Mouse (Mus musculus): ENCODE results near the gene Rabgap1l. TPM values are rescaled to one million over a fixed set of nuclear protein-coding genes. Genes with fewer than 3 reads are reported as not detected.
A peak's percentile ranks its signal among the peaks of the same experiment; 100 is the strongest.

Rabgap1l gene
- polyA plus RNA-seq, 1 experiment from 2014 or later, result 93.4 TPM

DNA sequence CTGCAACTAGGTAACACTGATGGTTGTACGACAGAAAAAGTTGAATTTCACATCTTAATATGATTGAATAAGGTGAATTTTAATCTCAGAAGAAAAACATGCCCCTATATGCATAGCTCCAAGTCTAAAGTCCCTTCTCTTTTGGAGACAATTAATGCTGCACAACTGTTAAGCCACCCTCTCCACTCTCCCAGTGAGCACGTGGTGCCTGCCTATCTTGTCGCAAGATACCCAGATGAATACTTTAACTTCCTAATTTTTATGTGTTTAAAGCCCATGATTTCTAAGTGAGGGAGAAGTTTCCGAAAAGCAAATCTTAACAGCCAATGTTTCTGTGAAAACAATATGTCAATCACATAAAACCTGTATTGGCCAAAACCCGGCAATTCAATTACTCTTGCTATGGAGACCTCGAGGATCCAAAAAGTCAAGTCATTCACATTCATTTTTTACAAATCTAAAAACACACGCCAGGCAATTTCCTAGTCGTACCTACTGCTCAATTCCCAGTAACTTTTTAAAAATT, 581.4 kb downstream of the Rabgap1l start:
- peaks cover 12% of the 10 kb centered on the region for H3K4me1 ChIP-seq (ENCODE audit: control insufficient read depth, insufficient read depth, low read length)
- peak overlapping the region; percentile 86 for H3K9ac ChIP-seq (ENCODE audit: low read length)
- H3K27me3 ChIP-seq (ENCODE audit: control insufficient read depth, insufficient read depth, low read length), result no peaks in the 10 kb centered on the region
- H3K36me3 ChIP-seq (ENCODE audit: control insufficient read depth, insufficient read depth), result peaks cover 6% of the 10 kb centered on the region
- peak overlapping the region; percentile 97 for H3K4me3 ChIP-seq (ENCODE audit: low read length)
- peak overlapping the region; percentile 71 for H3K4me2 ChIP-seq (ENCODE audit: low read depth, low read length)
- no peak for ATAC-seq (replicated peaks; ENCODE audit: extremely low read depth, insufficient read depth, low FRiP score)
- WGBS, result 1% methylated on average over 8 of the region's 8 CpGs
- peak overlapping the region; percentile 97 for H3K27ac ChIP-seq (ENCODE audit: low read length)
- H3K9me3 ChIP-seq (replicated peaks; ENCODE audit: control insufficient read depth, low read length), result no peaks in the 10 kb centered on the region

DNA sequence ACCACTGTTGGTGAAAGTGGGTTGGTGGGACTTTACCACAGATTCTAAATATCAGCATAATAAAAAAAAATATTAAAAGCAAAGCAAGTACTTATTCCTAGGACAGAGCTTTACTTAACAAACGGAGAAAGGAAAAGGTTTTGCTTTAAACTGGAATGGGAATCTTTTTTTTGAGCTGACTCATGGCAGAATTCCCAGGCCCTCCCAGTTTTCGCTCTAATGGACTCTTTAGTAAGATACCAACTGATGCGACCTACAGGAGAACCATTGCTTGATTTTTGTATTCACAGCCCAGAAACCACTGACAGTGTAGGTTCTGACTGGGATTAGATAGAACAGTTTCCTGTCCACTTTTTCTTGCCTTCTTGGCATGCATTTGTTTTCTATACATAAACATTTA, 582.4 kb downstream of the Rabgap1l start:
- Histone ChIP-seq H3K27ac (ENCODE audit: low read length) (no peak overlapping the region), H3K4me3 (ENCODE audit: low read length) (peak overlapping the region; percentile 97), H3K27me3 (ENCODE audit: control insufficient read depth, insufficient read depth, low read length) (no peaks in the 10 kb centered on the region), H3K4me1 (ENCODE audit: control insufficient read depth, insufficient read depth, low read length) (peaks cover 12% of the 10 kb centered on the region), H3K4me2 (ENCODE audit: low read depth, low read length) (peak overlapping the region; percentile 71), H3K36me3 (ENCODE audit: control insufficient read depth, insufficient read depth) (peaks cover 17% of the 10 kb centered on the region), H3K9me3 (replicated peaks; ENCODE audit: control insufficient read depth, low read length) (no peaks in the 10 kb centered on the region), H3K9ac (ENCODE audit: low read length) (no peak overlapping the region)
- 53% methylated on average over 3 of the region's 3 CpGs for WGBS
- no peak for ATAC-seq (replicated peaks; ENCODE audit: extremely low read depth, insufficient read depth, low FRiP score)

DNA sequence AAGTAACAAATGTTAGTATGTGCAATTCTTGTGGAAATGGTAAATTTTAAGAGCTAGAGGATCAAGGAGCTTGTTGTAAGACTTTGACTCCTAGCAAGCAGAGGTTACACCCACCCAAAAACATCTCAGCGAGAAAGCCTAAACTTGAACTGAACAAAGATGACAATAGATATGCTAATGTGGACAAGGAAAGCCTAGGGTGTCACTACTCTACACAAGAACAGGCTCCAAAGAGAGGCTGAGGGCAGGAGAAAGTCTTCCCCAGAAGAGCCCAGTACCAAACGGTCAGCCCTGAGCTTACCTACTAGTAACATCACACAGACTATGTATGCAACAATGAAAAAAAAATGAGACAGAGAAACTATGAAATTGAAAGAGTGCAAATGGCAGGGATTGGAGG, 583.2 kb downstream of the Rabgap1l start:
- 82% methylated on average over 2 of the region's 2 CpGs for WGBS
- peaks cover 12% of the 10 kb centered on the region for H3K4me1 ChIP-seq (ENCODE audit: control insufficient read depth, insufficient read depth, low read length)
- H3K9me3 ChIP-seq (replicated peaks; ENCODE audit: control insufficient read depth, low read length), result no peaks in the 10 kb centered on the region
- H3K4me3 ChIP-seq (ENCODE audit: low read length), result no peak overlapping the region
- H3K9ac ChIP-seq (ENCODE audit: low read length), result no peak overlapping the region
- no peak overlapping the region for H3K27ac ChIP-seq (ENCODE audit: low read length)
- H3K4me2 ChIP-seq (ENCODE audit: low read depth, low read length), result no peak overlapping the region
- ATAC-seq (replicated peaks; ENCODE audit: extremely low read depth, insufficient read depth, low FRiP score), result no peak
- no peaks in the 10 kb centered on the region for H3K27me3 ChIP-seq (ENCODE audit: control insufficient read depth, insufficient read depth, low read length)
- H3K36me3 ChIP-seq (ENCODE audit: control insufficient read depth, insufficient read depth), result peaks cover 22% of the 10 kb centered on the region

DNA sequence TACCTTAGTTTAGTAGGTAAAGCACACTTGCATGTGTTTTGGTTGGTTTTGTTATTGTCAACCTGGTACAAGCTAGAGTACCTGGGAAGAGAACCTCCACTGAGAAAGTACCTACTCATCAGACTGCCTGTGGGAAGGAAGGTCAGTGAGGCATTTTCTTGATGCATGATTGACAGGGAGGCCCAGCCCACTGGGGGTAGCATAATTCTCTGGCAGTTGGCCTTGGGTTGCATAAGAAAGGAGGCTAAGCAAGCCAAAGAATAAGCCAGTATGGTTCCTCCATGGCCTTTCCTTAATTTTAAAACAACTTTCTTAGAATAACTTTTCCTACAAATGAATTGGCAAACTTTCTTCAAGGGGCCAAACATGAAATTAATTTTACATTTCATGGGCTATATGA, 587.5 kb downstream of the Rabgap1l start:
- Histone ChIP-seq H3K27me3 (ENCODE audit: control insufficient read depth, insufficient read depth, low read length) (no peaks in the 10 kb centered on the region), H3K9me3 (replicated peaks; ENCODE audit: control insufficient read depth, low read length) (no peaks in the 10 kb centered on the region), H3K4me1 (ENCODE audit: control insufficient read depth, insufficient read depth, low read length) (peaks cover under 1% of the 10 kb centered on the region; the same call in 1 of the 2 replicates), H3K36me3 (ENCODE audit: control insufficient read depth, insufficient read depth) (peaks cover 40% of the 10 kb centered on the region), H3K4me2 (ENCODE audit: low read depth, low read length) (no peak overlapping the region), H3K9ac (ENCODE audit: low read length) (no peak overlapping the region), H3K4me3 (ENCODE audit: low read length) (no peak overlapping the region), H3K27ac (ENCODE audit: low read length) (no peak overlapping the region)
- no peak for ATAC-seq (replicated peaks; ENCODE audit: extremely low read depth, insufficient read depth, low FRiP score)

DNA sequence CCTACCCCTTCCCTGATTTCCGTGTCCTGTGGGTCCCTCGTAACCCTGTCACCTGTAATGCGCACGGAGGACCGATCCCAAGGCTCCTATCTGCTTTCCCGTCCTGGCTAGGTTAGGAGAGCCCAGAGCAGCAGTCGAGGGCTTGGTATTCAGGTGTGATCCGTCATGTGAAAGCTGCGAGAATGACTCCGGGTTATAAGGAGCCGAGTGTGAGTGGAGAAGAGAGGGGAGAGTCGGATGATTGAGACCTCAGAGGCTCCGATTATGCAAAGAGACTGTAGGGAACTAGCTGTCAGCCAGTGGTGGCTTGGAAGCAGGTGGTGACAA, 597.7 kb downstream of the Rabgap1l start:
- H3K27ac ChIP-seq (ENCODE audit: low read length), result peak overlapping the region; percentile 90

DNA sequence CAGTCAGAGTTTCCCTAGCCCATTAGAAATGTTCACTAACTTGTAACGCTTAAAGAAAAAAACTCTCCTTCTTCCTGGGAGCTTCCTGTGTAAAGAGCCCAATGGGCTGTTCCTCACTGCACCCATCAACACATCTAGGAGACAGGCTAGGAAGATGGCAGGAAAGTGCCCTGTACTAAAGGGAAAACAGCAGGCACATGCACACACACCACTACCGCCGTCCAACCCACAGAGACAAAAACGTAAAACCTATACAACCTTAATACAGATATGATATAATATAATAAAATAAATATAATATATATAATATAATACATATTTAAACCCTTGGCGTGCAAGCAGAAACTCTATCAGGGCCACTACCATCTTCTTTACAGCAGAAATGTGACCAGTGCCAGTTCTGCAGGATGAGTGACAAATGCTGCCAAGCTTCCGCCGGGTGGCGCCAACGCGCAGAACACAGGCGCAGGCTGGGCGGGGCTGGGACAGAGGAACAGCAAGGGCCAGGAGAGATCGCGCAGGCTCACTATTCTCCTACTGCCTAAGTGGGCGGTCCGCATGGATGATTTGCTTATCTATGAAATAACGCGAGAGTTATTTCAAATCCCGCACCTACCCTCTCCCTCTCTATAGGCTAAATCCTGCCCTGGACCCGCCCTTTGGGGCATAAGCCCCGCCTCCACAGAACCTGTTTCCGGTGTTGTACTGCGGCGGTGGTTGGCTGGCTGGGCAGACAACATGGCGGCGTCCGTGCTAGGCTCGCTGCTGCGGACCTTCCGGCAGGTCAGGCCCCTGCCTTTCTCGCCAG, 598.3 kb downstream of the Rabgap1l start, which contains the start of gene Mrps14:
Gene Mrps14 (plus strand): TSS at position 687 of the 808 bp plus-strand sequence.
- Histone ChIP-seq H3K4me3 (ENCODE audit: low read length) (peak within 1 kb of the TSS; percentile 93), H3K4me2 (ENCODE audit: low read depth, low read length) (peak within 1 kb of the TSS; percentile 97), H3K27me3 (ENCODE audit: control insufficient read depth, insufficient read depth, low read length) (no peaks in the 10 kb centered on the region), H3K36me3 (ENCODE audit: control insufficient read depth, insufficient read depth) (peaks cover 12% of the 10 kb centered on the region), H3K9ac (ENCODE audit: low read length) (peak within 1 kb of the TSS; percentile 95), H3K9me3 (replicated peaks; ENCODE audit: control insufficient read depth, low read length) (no peaks in the 10 kb centered on the region), H3K27ac (ENCODE audit: low read length) (peak within 1 kb of the TSS; percentile 90), H3K4me1 (ENCODE audit: control insufficient read depth, insufficient read depth, low read length) (peaks cover 7% of the 10 kb centered on the region)
- peak; percentile 99 for ATAC-seq (replicated peaks; ENCODE audit: extremely low read depth, insufficient read depth, low FRiP score)
- 5% methylated on average over 31 of the region's 31 CpGs for WGBS

More for the DNA sequence above, 597.7 kb downstream of the Rabgap1l start:
- Histone ChIP-seq H3K4me1 (ENCODE audit: control insufficient read depth, insufficient read depth, low read length) (peaks cover 7% of the 10 kb centered on the region), H3K27me3 (ENCODE audit: control insufficient read depth, insufficient read depth, low read length) (no peaks in the 10 kb centered on the region), H3K4me2 (ENCODE audit: low read depth, low read length) (peak overlapping the region; percentile 97), H3K9me3 (replicated peaks; ENCODE audit: control insufficient read depth, low read length) (no peaks in the 10 kb centered on the region), H3K9ac (ENCODE audit: low read length) (peak overlapping the region; percentile 95), H3K4me3 (ENCODE audit: low read length) (peak overlapping the region; percentile 93), H3K36me3 (ENCODE audit: control insufficient read depth, insufficient read depth) (peaks cover 15% of the 10 kb centered on the region)
- under 1% methylated on average over 13 of the region's 13 CpGs for WGBS
- peak; percentile 15 for ATAC-seq (replicated peaks; ENCODE audit: extremely low read depth, insufficient read depth, low FRiP score)

DNA sequence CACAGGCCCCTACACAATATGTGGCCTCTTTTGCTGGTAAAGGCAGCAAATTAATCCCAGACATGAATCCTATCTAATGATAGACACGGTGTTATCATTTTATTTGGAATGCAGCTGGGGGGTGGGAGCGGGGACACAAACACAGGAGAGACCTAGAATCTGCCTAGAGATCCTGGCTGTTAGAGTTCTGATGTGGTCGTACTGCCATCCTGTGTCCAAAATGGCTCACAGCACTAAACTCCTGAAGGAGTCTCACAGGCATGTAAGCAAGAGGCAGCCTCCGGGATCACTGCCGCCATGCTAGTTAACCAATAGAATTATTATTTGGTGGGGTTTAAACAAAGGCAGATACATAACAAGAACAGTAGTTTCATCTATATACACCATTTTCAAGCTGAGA, 608.5 kb downstream of the Rabgap1l start:
- 15% methylated on average over 5 of the region's 5 CpGs for WGBS
- no peak overlapping the region for H3K4me2 ChIP-seq (ENCODE audit: low read depth, low read length)
- no peak overlapping the region for H3K27ac ChIP-seq (ENCODE audit: low read length)
- H3K9ac ChIP-seq (ENCODE audit: low read length), result no peak overlapping the region
- H3K4me3 ChIP-seq (ENCODE audit: low read length), result no peak overlapping the region
- H3K27me3 ChIP-seq (ENCODE audit: control insufficient read depth, insufficient read depth, low read length), result no peaks in the 10 kb centered on the region
- peak; percentile 58; the same call in 1 of the 2 replicates for ATAC-seq (replicated peaks; ENCODE audit: extremely low read depth, insufficient read depth, low FRiP score)
- no peaks in the 10 kb centered on the region for H3K9me3 ChIP-seq (replicated peaks; ENCODE audit: control insufficient read depth, low read length)
- H3K36me3 ChIP-seq (ENCODE audit: control insufficient read depth, insufficient read depth), result no peaks in the 10 kb centered on the region
- no peaks in the 10 kb centered on the region for H3K4me1 ChIP-seq (ENCODE audit: control insufficient read depth, insufficient read depth, low read length)

DNA sequence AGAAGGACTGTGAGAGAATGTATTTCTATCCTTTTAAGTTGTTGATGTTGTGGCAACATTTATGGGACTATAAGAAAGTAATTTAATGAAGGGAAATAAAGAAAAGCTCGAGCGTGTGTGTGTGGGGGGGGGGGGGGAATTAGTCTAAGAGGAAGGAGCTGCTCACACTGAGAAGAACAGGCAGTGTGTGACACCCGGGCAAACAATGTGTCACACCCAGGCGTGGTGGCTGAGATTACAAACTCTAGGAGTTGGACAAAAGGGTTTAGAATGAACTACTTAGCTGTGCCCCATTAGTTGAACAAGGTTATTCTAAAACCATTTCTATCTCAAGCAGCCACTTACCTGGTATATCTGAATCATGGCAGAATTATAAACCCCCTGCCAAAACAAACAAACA, 611.8 kb downstream of the Rabgap1l start:
- Histone ChIP-seq H3K27ac (ENCODE audit: low read length) (no peak overlapping the region), H3K27me3 (ENCODE audit: control insufficient read depth, insufficient read depth, low read length) (no peaks in the 10 kb centered on the region), H3K4me2 (ENCODE audit: low read depth, low read length) (no peak overlapping the region), H3K4me1 (ENCODE audit: control insufficient read depth, insufficient read depth, low read length) (no peaks in the 10 kb centered on the region), H3K9me3 (replicated peaks; ENCODE audit: control insufficient read depth, low read length) (no peaks in the 10 kb centered on the region), H3K4me3 (ENCODE audit: low read length) (no peak overlapping the region), H3K36me3 (ENCODE audit: control insufficient read depth, insufficient read depth) (no peaks in the 10 kb centered on the region), H3K9ac (ENCODE audit: low read length) (no peak overlapping the region)
- 66% methylated on average over 4 of the region's 4 CpGs for WGBS
- no peak for ATAC-seq (replicated peaks; ENCODE audit: extremely low read depth, insufficient read depth, low FRiP score)

DNA sequence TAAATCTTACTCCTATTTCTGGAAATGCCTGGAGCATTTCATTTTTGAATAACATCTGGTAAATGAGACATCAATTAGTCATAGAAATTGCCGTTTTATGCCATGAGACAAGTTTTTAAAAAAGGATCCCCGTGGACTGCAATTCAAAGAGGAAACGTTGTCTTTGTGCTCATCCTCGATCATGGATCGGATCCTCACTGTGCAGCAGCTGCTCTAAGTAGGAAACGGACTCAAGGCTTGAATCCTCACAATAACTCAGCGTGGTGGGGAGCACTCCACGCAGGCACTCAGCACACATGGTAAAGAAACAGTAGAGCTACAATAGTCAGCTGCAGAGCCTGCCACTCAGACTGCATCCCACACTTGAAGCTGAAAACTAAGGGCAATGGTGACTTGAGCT, 616.1 kb downstream of the Rabgap1l start:
- H3K36me3 ChIP-seq (ENCODE audit: control insufficient read depth, insufficient read depth), result no peaks in the 10 kb centered on the region
- no peak overlapping the region for H3K4me3 ChIP-seq (ENCODE audit: low read length)
- no peaks in the 10 kb centered on the region for H3K27me3 ChIP-seq (ENCODE audit: control insufficient read depth, insufficient read depth, low read length)
- no peak overlapping the region for H3K27ac ChIP-seq (ENCODE audit: low read length)
- no peak for ATAC-seq (replicated peaks; ENCODE audit: extremely low read depth, insufficient read depth, low FRiP score)
- H3K4me2 ChIP-seq (ENCODE audit: low read depth, low read length), result no peak overlapping the region
- H3K4me1 ChIP-seq (ENCODE audit: control insufficient read depth, insufficient read depth, low read length), result no peaks in the 10 kb centered on the region
- no peaks in the 10 kb centered on the region for H3K9me3 ChIP-seq (replicated peaks; ENCODE audit: control insufficient read depth, low read length)
- H3K9ac ChIP-seq (ENCODE audit: low read length), result no peak overlapping the region
- WGBS, result 81% methylated on average over 8 of the region's 8 CpGs

All from heart, embryonic 16.5 days (tissue).